Mouse (Mus musculus) left cerebral cortex, postnatal 36 days (tissue): Measurements from ENCODE around the gene Syk. TPM values are rescaled to one million over a fixed set of nuclear protein-coding genes. Genes with fewer than 3 reads are reported as not detected.

ENCODE experiments used
- DNase-seq, 2 experiments: peaks; one replicate each; pipeline ENCODE4 v3.0.0; 2021 to 2022; ENCODE audit warnings: low spot score in 2 of 2, mixed read lengths in 1 of 2
- intact Hi-C: fragments of 180-260 bp; cut with DNase I; formaldehyde crosslinking; loops from one replicate; pipeline ENCODE4 v1.15.1; 2025
- total RNA-seq, 2 experiments: library from RNA; stranded (reverse); gene quantifications; 2 replicates each; pipeline ENCODE4 v1.2.3; 2021

Syk gene
- 1 to 10 TPM; 3.5 to 3.6 TPM for total RNA-seq

GRCm38 (mm10) chr13:52582878-52583661 lies at the start of gene Syk:
Syk (plus strand) TSS chr13:52583173.
- DNase-seq = peak; percentile 53 to 59
- intact Hi-C loops = no loop called here

DNA sequence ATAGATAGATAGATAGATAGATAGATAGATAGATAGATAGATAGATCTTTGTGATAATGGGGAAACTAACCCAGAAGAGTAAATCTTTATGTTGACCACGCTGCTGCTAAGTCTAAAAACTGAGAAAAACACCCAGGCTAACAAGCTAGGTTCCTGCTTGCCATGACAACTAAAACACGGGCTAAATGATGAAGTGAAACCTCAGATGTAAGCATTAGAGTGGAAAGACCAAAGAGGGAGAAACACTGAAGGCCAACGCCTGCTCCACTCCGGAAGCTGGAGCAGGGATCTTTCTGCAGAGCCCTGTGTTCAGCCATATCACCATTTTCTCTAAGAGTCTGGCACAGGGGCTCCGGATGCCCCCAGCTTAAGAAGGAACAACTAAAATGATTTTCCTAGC lies 49.3 kb upstream of the Syk start:
- intact Hi-C loops = loop anchor here (5.0 to 10.0 kb wide), 3 partner anchors 39 to 699 kb away; no protein-coding TSS in a partner anchor
- DNase-seq = no peak

- intact Hi-C loops = loop anchor here (5.0 to 10.0 kb wide), 2 partner anchors 92 to 701 kb away; no protein-coding TSS in a partner anchor
- peak; percentile 32 to 54 for DNase-seq
These were observed 47.4 kb upstream of the Syk start for GRCm38 (mm10) chr13:52535542-52535941.

GRCm38 (mm10) chr13:52537754-52538587 lies 45.0 kb upstream of the Syk start:
- intact Hi-C loops = loop anchor here (5.0 to 10.0 kb wide), 2 partner anchors 89 to 703 kb away; no protein-coding TSS in a partner anchor
- DNase-seq = no peak

DNA sequence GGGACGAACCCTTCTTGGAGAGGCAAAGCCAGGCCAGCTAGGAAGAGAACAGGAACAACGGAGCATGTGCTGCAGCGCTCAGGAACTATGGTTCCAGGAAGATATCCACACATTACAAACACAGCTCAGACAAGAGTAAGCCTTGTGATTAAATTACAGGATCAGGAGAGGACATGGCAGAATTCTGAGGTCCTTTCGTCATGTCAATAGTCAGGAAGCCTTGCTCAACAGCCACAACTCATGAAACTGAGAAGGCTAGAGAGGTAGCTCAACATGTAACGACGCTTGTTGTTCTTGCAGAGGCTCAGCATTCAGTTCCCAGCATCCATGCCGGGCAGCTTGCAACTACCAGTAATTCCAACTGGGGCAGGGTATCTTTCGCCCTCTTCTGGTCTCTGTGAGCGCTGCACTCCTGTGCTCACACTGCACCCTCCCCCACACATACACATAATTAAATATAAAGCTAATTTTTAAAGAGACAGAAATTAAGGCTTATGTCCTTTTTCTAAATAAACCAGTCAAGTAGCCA lies 44.3 kb upstream of the Syk start:
- intact Hi-C loops = loop anchor here (5.0 to 10.0 kb wide), 2 partner anchors 89 to 704 kb away; no protein-coding TSS in a partner anchor
- no peak for DNase-seq

DNA sequence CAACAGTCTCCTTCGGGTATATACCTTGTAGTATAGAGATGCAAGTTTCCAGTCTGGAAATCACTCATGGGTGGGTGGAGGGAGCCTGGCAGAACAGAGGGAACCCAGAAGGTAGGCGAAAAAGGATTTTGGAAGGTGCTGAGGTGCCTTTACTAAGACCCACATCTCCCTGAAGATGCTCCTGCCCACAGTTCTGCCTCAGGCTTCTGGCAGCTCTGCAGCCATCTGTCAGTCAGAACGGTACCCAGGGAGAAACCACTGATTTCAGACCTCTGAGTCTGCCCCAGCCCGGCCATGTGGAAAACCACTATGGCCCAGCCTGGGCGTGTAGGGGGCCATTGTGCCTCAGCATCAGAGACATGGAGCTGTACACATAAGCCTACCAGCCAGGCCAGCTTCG lies 43.5 kb upstream of the Syk start:
- peak; percentile 21 to 32 for DNase-seq
- intact Hi-C loops = loop anchor here (5.0 to 10.0 kb wide), 2 partner anchors 88 to 705 kb away; no protein-coding TSS in a partner anchor

DNA sequence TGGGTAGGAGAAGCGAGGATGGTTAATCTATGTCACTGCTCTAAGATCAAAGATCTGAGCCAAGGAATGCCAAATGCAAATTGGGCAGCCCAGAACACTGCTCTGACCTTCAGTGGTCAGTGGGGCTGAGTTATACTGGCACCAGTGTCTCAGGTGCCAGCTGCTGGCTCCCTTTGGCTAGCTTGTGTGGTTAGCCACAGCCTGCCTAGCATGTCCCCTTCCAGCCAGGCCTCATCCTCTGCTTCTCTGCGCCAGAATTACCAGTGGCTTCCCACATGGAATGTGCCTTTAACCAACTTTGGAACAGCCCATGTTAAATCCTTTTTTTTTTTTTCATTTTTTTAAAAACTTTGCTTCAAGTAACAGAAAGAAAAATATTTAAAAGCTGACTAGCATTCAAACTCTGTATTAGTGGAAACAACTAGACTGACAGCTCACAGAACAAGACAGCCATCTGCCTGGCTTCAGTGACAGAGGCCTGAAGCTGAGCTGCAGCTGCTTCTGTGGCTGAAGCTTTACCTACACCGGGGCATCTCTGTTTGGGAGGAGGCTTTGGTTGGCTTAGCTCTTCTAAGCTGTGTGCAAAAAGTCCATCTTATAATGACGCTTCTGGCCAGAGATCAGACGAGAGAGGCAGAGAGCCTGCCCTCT lies 41.5 kb upstream of the Syk start:
- no peak for DNase-seq

DNA sequence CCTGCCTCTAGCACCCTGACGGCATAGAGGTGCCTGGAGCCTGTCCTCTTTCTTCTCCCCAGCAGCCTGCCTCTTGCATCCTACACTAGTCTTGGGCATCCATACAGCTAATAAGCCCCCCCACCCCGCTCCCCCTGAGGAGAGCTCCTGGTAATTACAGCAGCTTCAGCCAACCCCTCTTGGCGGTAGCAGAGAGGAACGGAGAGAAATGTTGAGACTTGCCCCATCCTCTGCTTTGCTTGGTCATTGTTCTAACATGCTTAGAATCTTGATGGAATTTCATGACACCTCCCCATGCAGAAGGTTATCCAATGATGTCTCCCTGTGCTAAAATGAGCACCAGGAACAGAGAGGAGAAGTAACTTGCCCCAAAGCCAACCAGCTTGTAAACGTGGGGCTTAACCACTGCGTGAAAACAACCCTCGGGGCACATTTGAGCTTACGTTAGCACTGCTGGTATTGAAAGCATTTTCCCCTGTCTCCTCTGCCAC lies 40.9 kb upstream of the Syk start:
- intact Hi-C loops = no loop called here

More for the DNA sequence above, 41.5 kb upstream of the Syk start:
- intact Hi-C loops = no loop called here

DNA sequence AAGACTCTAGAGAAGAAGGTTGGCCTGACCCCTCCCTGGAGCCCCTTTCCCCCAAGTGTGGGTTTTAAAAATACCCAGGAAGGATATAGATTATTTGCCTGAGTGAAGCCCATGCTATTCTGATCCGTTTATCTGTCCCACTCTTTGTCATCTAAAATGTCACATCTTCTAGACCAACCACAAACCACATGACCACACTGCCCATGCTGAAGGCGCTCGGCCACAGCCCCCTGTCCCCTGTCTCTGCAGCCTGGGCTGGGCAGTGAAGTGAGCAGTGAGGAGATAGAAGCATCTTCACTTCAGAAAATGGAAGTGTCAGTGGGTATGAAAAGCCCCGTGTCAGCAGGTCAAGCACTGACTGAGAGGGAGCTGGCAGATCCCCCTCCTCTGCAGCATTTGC lies 40.3 kb upstream of the Syk start:
- intact Hi-C loops = no loop called here
- DNase-seq = no peak

More for the DNA sequence above, 40.9 kb upstream of the Syk start:
- no peak for DNase-seq

GRCm38 (mm10) chr13:52546288-52546687 lies 36.7 kb upstream of the Syk start:
- no peak for DNase-seq
- intact Hi-C loops = no loop called here

DNA sequence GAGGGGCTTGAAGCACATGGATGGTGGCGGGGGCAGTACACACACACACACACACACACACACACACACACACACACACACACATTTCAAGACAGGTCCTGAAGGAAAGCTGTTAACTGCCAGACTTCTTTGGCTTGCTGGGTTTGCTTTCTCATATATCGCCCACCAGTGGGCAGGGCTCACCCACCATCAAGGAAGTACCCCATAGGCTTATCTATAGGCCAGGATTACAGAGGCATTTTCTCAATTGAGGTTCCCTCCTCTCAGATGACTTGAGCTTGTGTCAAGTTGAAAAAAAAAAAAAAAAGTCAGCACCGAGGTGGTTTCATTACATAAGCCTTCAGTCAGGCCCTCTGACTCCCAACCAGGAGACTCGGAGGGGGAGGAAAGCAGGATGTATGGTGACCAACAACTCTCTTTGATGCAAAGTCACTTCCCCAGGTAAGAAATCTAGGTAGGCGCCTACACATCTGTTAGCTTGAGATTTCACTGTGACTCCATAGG lies 32.2 kb upstream of the Syk start:
- intact Hi-C loops = no loop called here
- no peak for DNase-seq

- intact Hi-C loops = no loop called here
- no peak for DNase-seq
These were observed 31.7 kb upstream of the Syk start for GRCm38 (mm10) chr13:52551275-52551674.

- no peak for DNase-seq
- intact Hi-C loops = no loop called here
These were observed 30.0 kb upstream of the Syk start for GRCm38 (mm10) chr13:52552822-52553477.

GRCm38 (mm10) chr13:52554722-52555121 lies 28.3 kb upstream of the Syk start:
- DNase-seq = no peak
- intact Hi-C loops = no loop called here

DNA sequence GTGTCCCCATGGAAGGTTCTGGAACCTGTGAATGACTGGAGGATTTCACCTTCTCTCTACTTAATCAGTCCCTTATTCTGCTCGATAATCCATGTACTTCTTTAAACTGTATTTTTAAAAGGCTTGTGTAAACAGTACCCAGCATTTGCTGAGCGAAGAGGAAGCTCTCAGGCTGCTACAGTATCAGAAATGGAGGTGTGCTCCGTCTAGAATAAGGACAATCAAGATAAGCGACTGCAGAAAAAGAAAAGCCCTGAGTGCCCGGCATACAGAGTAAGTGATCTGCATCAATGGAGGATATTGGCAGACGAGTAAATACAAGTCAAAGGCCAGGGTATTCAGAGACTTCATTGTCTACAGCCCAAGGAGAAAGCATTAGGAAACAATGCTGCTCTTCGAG lies 25.6 kb upstream of the Syk start:
- intact Hi-C loops = no loop called here
- DNase-seq = no peak

GRCm38 (mm10) chr13:52561367-52562165 lies 21.4 kb upstream of the Syk start:
- DNase-seq = no peak
- intact Hi-C loops = no loop called here

DNA sequence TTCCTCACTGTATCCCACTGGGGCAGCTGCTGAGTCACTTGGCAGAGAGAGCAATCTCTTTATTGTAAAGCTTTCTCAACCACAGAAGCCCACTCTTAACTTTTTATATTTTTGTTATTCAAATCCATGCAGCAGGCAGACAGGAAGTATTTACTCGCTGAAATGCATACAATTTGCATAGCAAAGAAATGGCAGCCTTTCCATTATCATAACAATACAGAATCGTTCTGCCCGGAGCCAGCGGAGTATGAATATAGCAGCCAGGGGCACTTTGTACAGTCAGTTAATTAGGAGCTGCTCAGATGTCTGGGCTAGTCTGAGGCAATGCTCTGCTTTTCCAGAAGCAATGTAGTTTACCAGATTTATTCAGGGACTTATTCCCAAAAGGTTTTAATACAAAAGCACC lies 20.8 kb upstream of the Syk start:
- no peak for DNase-seq
- intact Hi-C loops = no loop called here
